Mouse (Mus musculus) heart, postnatal 36 days (tissue): Measurements from ENCODE around the gene Snapin. TPM values are rescaled to one million over a fixed set of nuclear protein-coding genes. Genes with fewer than 3 reads are reported as not detected.

Experiments used
- DNase-seq, 2 experiments: peaks; one replicate each; pipeline ENCODE4 v3.0.0; 2021 to 2022
- intact Hi-C: fragments of 180-260 bp; cut with DNase I; formaldehyde crosslinking; loops from one replicate; pipeline ENCODE4 v1.15.1; 2025
- total RNA-seq, 2 experiments: library from RNA; stranded (reverse); gene quantifications; 2 replicates each; pipeline ENCODE4 v1.2.3; 2021

Snapin gene
- 10 to 100 TPM; 61.0 to 71.3 TPM for total RNA-seq

DNA sequence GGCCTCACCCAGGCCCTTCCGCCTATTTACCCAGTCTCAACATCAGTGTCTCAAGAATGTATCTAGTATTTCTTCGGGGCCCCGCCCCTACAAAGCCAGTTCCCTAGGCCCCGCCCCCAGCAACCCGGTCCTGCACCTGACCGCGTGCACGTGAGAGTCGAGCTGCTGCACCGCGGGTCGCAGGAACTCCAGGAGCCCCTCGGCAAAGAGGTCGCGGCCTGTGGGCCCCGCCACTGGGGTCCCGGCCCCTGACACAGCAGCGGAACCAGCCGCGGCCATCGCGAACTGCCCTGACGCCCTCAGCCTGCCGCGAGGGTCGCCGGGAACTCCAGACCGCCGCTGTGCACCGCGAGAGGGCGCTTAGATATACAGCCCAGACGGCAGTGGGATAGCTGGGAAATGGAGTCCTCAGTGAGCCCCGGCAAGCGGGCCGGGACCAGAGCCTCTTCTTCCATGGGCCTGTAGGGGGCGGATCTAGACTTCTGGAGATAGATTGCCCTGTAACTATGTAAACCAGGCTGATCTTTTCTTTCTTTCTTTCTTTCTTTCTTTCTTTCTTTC lies at the start of gene Snapin:
Gene Snapin, minus strand, starts transcription at position 338 of the 561 bp plus-strand sequence.
- intact Hi-C loops, result loop anchor here (1.0 to 5.0 kb wide), 4 partner anchors 18 to 217 kb away; partner anchors contain the start of gene Chtop
- peak; percentile 94 to 97 for DNase-seq

DNA sequence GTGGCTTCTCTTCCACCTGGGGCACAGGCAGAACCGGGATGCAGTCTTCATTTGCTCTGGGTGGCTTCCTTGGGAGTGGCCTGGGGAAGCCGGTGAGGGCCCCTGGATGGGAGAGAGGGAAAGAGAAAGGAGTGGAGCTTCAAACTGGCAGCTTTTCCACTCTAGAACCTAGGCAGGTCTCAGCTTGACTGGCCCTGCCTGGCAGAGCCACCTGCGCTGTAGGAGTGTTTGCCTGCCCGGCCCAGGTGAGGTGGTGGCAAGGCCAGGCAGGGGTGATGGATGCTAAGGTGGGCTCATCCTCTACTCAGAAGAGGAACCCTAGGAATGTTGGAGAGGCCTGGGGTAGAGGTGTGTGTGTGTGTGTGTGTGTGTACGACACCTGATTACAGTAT lies 47.1 kb upstream of the Snapin start:
- DNase-seq, result no peak
- intact Hi-C loops, result no loop called here

- DNase-seq, result peak; percentile 75 to 78
- intact Hi-C loops, result no loop called here
Observed at GRCm38 (mm10) chr3:90537141-90537904, 46.5 kb upstream of the Snapin start, which contains the start of gene S100a16. Gene S100a16, plus strand, starts transcription at chr3:90537254.

DNA sequence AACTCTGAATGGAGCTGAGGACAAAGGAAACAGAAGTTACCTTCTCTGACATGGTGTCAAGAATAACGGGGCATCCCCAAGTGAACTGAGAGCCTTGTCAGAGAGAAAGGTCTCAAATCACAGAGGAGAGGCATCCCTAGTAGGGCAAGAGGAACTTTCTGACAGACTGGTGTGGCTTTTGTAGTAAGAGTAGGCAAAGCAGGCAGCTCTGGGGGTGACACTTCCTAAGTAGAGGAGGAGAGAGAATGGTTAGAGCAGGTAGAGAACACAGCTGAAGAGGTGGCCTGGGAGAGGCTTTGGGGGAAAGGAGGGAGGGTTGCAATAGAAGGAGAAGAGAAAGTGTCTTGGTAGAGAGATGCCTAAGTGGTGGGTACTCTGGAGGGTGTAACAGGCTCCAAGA lies 44.6 kb upstream of the Snapin start:
- intact Hi-C loops, result no loop called here
- DNase-seq, result no peak

GRCm38 (mm10) chr3:90531713-90532112 lies 40.9 kb upstream of the Snapin start:
- intact Hi-C loops, result no loop called here
- no peak for DNase-seq

DNA sequence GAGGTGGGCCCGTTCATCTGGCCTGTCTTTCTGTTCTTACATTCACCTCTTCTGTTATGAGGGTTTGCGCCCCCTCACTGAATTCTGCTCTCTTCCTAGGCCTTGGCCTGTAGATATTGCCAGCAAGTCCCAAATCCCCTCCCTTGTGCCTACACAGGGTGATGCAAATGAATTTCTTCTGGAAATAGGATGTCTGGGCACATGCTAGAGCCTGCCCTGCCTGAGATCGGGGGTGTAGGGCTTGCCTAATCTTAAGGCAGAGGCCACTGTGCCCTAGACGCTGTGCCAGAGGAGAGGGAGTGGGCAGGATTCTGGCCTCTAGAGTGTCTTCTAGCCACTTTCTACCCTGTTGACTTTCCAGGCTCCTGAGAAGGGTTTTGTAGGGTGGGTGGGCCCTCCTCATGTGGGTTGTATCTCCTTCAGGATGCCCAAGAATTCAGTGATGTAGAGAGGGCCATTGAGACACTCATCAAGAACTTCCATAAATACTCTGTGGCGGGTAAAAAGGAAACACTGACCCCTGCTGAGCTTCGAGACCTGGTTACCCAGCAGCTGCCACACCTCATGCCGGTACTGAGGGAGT lies 36.5 kb upstream of the Snapin start:
- no peak for DNase-seq
- intact Hi-C loops, result loop anchor here (2.0 to 5.0 kb wide), 2 partner anchors 125 to 180 kb away; no protein-coding TSS in a partner anchor

DNA sequence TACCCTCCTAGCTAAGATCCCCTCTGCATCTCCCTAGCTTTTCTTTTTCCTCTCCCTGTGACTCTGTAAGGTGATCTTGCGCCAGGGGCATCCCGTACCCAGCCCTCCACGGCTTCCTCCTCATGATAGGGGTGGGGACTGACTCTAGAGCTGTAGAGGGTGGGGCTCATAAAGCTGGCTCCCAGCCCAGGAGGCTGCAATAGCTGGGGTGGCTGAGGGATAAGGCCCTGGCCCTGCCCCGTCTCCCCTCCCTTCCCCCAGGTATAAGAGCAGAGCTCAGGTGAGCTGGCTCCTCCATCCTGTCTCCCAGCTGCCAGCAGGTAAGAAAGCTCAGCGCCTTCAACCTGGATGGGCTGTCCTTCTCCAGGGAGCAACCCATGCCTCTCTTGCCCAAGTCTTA lies 35.7 kb upstream of the Snapin start, which contains the start of gene S100a14:
Gene S100a14, plus strand, starts transcription at position 277 of the 400 bp plus-strand sequence.
- intact Hi-C loops, result loop anchor here (2.0 to 5.0 kb wide), 2 partner anchors 126 to 181 kb away; no protein-coding TSS in a partner anchor
- DNase-seq, result no peak

DNA sequence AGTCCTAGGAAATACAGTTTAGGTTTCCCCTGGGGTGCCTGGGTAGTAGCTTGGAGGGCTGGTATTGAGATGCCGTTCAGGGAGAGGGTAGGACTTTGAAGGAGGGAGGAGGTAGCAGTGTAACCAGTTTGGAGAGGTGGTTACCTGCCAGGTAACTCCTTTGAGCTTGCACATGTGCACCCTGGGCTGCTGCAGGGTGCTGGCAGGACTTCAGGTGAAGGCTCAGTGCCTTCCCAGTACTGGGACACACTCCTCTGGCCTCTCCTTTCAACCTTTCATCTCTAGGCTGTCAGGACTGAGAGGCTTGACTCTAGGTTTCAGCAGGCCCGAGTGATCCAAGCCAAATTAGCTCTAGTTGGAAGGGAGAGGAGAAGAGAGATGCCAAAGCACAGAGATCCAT lies 35.2 kb upstream of the Snapin start:
- intact Hi-C loops, result loop anchor here (2.0 to 5.0 kb wide), 2 partner anchors 127 to 181 kb away; no protein-coding TSS in a partner anchor
- DNase-seq, result no peak

GRCm38 (mm10) chr3:90525421-90525820 lies 34.6 kb upstream of the Snapin start:
- peak in 1 of 2 experiments; percentile 49 for DNase-seq
- intact Hi-C loops, result loop anchor here (1.0 to 5.0 kb wide), 3 partner anchors 59 to 182 kb away; no protein-coding TSS in a partner anchor

DNA sequence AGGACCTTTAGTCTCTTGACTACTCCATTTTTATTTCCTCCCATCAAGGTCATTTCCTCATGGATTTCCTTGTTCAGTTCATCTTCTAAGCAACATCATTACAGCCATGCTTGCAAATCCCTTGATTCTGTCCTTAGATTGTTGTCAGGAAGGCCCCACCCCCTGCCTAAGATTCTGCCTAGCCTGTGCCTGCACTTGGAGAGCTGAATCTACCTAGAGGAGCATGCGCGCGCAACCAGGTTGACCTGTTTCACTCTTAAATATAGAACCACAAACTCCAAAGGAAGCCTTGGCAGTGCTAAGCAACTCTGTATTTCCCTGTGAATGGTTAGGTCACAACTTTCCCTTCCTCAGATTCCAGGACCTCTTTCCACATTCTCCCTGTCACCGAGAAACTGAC lies 26.9 kb upstream of the Snapin start:
- no peak for DNase-seq
- intact Hi-C loops, result no loop called here

DNA sequence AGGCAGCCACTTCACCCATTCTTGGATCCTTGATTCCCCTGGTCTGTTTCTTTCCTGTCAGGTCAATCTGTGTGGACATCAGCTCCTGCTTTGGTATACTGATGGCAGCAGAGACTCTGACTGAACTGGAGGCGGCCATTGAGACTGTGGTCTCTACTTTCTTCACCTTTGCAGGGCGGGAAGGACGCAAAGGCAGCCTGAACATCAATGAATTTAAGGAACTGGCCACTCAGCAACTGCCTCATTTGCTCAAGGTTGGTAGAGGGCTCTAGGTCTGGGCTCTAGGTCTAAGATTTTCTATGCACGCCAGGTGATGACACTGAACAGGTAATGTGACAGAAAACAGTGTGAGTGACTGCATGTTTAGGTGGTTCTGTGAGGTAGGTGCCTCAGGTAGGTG lies 25.0 kb upstream of the Snapin start:
- DNase-seq, result no peak
- intact Hi-C loops, result no loop called here

- intact Hi-C loops, result no loop called here
- DNase-seq, result peak; percentile 55
Observed at GRCm38 (mm10) chr3:90515242-90515641, 24.4 kb upstream of the Snapin start.

- peak; percentile 78 to 79 for DNase-seq
- intact Hi-C loops, result no loop called here
Observed at GRCm38 (mm10) chr3:90514691-90515090, 23.9 kb upstream of the Snapin start.

- intact Hi-C loops, result no loop called here
- DNase-seq, result peak; percentile 72 to 80
Observed at GRCm38 (mm10) chr3:90513796-90514590, 23.2 kb upstream of the Snapin start, which contains the start of the genes S100a1 and S100a13. Gene S100a1, minus strand, starts transcription at chr3:90514392. Gene S100a13, plus strand, starts transcription at chr3:90514435.

GRCm38 (mm10) chr3:90512948-90513642 lies 22.3 kb upstream of the Snapin start:
- no peak for DNase-seq
- intact Hi-C loops, result no loop called here

GRCm38 (mm10) chr3:90512276-90512675 lies 21.4 kb upstream of the Snapin start:
- intact Hi-C loops, result no loop called here
- DNase-seq, result no peak

DNA sequence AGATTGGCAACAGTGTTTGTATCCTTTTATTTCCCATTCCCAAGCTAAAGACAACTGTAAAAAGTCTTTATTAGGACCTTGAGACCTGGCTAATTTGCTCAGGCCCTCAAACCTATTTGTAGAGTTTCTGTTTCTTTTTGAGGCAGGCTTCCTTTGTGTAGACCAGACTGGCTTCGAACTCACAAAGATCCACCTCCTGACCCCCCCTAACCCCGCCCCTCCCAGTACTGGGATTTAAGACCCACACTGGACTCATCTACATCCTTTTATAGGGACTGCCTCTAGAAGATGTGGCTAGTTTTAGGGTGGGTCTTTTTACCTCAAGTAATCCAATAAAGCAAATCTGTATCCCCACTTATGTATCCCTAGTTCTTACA lies 18.9 kb upstream of the Snapin start:
- intact Hi-C loops, result loop anchor here (2.0 kb wide), 1 partner anchor 19 kb away; the partner anchor contains the start of gene Snapin

GRCm38 (mm10) chr3:90508950-90509746 lies 18.3 kb upstream of the Snapin start, which contains the start of gene Chtop:
Gene Chtop, minus strand, starts transcription at chr3:90509498.
- peak; percentile 99 to 100 for DNase-seq
- intact Hi-C loops, result loop anchor here (2.0 kb wide), 1 partner anchor 18 kb away; the partner anchor contains the start of gene Snapin

More for the DNA sequence above, 18.9 kb upstream of the Snapin start:
- no peak for DNase-seq
